Mouse (Mus musculus) MEL (cell line): ENCODE data around the gene Sptlc2. TPM values are rescaled to one million over a fixed set of nuclear protein-coding genes. Genes with fewer than 3 reads are reported as not detected.

Experiments
- DNase-seq: peaks from one replicate; pipeline ENCODE4 v3.0.0; 2011; ENCODE audit warnings: low read depth, low spot score
- H3K27ac ChIP-seq: 2 replicates; pipeline ENCODE4 v1.5.1; 2012; ENCODE audit warnings: low read depth, mild to moderate bottlenecking, control low read depth, low read length, moderate library complexity; ENCODE audit not compliant: control insufficient read depth
- H3K27me3 ChIP-seq, 2 experiments: fragments of 150-350 bp in 1 of 2; sonication (generic) in 1 of 2; 2 replicates each; pipeline ENCODE4 v1.6.1; 2012; ENCODE audit warnings: low read length in 2 of 2, mild to moderate bottlenecking in 2 of 2, improper control_type of control experiment in 1 of 2, moderate library complexity in 1 of 2; ENCODE audit not compliant: insufficient read depth in 2 of 2, control insufficient read depth in 1 of 2
- H3K36me3 ChIP-seq, 2 experiments: 2 replicates each; pipeline ENCODE4 v1.6.1; 2012 to 2014; ENCODE audit warnings: low read length in 2 of 2, improper control_type of control experiment in 1 of 2, inconsistent platforms in 1 of 2, mild to moderate bottlenecking in 1 of 2; ENCODE audit not compliant: insufficient read depth in 2 of 2, control insufficient read depth in 1 of 2
- H3K4me1 ChIP-seq, 2 experiments: fragments of 150-350 bp in 1 of 2; sonication (generic) in 1 of 2; 2 replicates each; pipeline ENCODE4 v1.6.1; 2012; ENCODE audit warnings: low read length in 2 of 2, improper control_type of control experiment in 1 of 2, mild to moderate bottlenecking in 1 of 2; ENCODE audit not compliant: insufficient read depth in 2 of 2, control insufficient read depth in 1 of 2
- H3K4me3 ChIP-seq, 2 experiments: fragments of 150-350 bp in 1 of 2; sonication (generic) in 1 of 2; 2 replicates each; pipeline ENCODE4 v1.5.1; 2012; ENCODE audit warnings: low read depth in 2 of 2, low read length in 2 of 2, mild to moderate bottlenecking in 2 of 2, moderate library complexity in 2 of 2, control low read depth in 1 of 2, improper control_type of control experiment in 1 of 2; ENCODE audit not compliant: control insufficient read depth in 1 of 2, insufficient read depth in 1 of 2
- H3K79me2 ChIP-seq: 2 replicates; pipeline ENCODE4 v1.6.1; 2012; ENCODE audit warnings: mild to moderate bottlenecking, low read length, moderate library complexity; ENCODE audit not compliant: control insufficient read depth, poor library complexity, insufficient read depth
- H3K9ac ChIP-seq: 2 replicates; pipeline ENCODE4 v1.6.1; 2012; ENCODE audit warnings: low read depth, mild to moderate bottlenecking, control low read depth, low read length, moderate library complexity; ENCODE audit not compliant: control insufficient read depth, poor library complexity, severe bottlenecking
- H3K9me3 ChIP-seq: fragments of 150-350 bp; sonication (generic); replicated peaks from 2 replicates; pipeline ENCODE4 v1.6.1; 2012; ENCODE audit warnings: mild to moderate bottlenecking, low read length, improper control_type of control experiment, moderate library complexity; ENCODE audit not compliant: insufficient read depth
- BHLHE40 ChIP-seq: IDR thresholded peaks from 2 replicates; pipeline ENCODE4 v1.6.1; 2012; ENCODE audit warnings: low read depth, mild to moderate bottlenecking, inconsistent platforms, low read length, improper control_type of control experiment, borderline replicate concordance
- CHD1 ChIP-seq: IDR thresholded peaks from 2 replicates; pipeline ENCODE4 v1.6.1; 2012; ENCODE audit warnings: low read depth, mild to moderate bottlenecking, inconsistent platforms, low read length, improper control_type of control experiment
- CHD2 ChIP-seq: IDR thresholded peaks from 2 replicates; pipeline ENCODE4 v1.6.1; 2011; ENCODE audit warnings: low read length, improper control_type of control experiment
- CTCF ChIP-seq, 3 experiments: IDR thresholded peaks in 2 of 3; conservative IDR thresholded peaks in 1 of 3; 2 replicates each; pipeline ENCODE4 v1.5.1; 2011 to 2012; ENCODE audit warnings: low read length in 3 of 3, low read depth in 2 of 3, mild to moderate bottlenecking in 2 of 3, improper control_type of control experiment in 1 of 3, inconsistent platforms in 1 of 3, mixed read lengths in 1 of 3, moderate library complexity in 1 of 3; ENCODE audit not compliant: control insufficient read depth in 1 of 3, insufficient read depth in 1 of 3, poor library complexity in 1 of 3, severe bottlenecking in 1 of 3
- ELF1 ChIP-seq: IDR thresholded peaks from 2 replicates; pipeline ENCODE4 v1.6.1; 2014; ENCODE audit warnings: low read depth, mild to moderate bottlenecking, inconsistent platforms, low read length, improper control_type of control experiment, moderate library complexity
- EP300 ChIP-seq, 2 experiments: IDR thresholded peaks; 2 replicates each; pipeline ENCODE4 v1.6.1; 2011; ENCODE audit warnings: improper control_type of control experiment in 2 of 2, low read length in 2 of 2, low read depth in 1 of 2, mild to moderate bottlenecking in 1 of 2
- ETS1 ChIP-seq: IDR thresholded peaks from 2 replicates; pipeline ENCODE4 v1.6.1; 2012; ENCODE audit warnings: low read depth, mild to moderate bottlenecking, inconsistent platforms, low read length, improper control_type of control experiment, moderate library complexity
- GATA1 ChIP-seq: IDR thresholded peaks from 2 replicates; pipeline ENCODE4 v1.6.1; 2011; ENCODE audit warnings: low read depth, low read length, improper control_type of control experiment
- HCFC1 ChIP-seq: IDR thresholded peaks from 2 replicates; pipeline ENCODE4 v1.6.1; 2012; ENCODE audit warnings: low read depth, mild to moderate bottlenecking, inconsistent platforms, low read length, improper control_type of control experiment, moderate library complexity
- KAT2A ChIP-seq: conservative IDR thresholded peaks from 2 replicates; pipeline ENCODE4 v1.6.1; 2012; ENCODE audit warnings: low read depth, low read length, improper control_type of control experiment, inconsistent platforms
- MAFK ChIP-seq: IDR thresholded peaks from 2 replicates; pipeline ENCODE4 v1.6.1; 2011; ENCODE audit warnings: low read depth, mild to moderate bottlenecking, low read length, improper control_type of control experiment, borderline replicate concordance
- MAX ChIP-seq: IDR thresholded peaks from 2 replicates; pipeline ENCODE4 v1.6.1; 2011; ENCODE audit warnings: low read length, improper control_type of control experiment
- MAZ ChIP-seq: IDR thresholded peaks from 2 replicates; pipeline ENCODE4 v1.6.1; 2012; ENCODE audit warnings: low read depth, mild to moderate bottlenecking, inconsistent platforms, low read length, improper control_type of control experiment
- MXI1 ChIP-seq: IDR thresholded peaks from 2 replicates; pipeline ENCODE4 v1.6.1; 2011; ENCODE audit warnings: mild to moderate bottlenecking, low read depth, low read length, improper control_type of control experiment
- MYC ChIP-seq: IDR thresholded peaks from 2 replicates; pipeline ENCODE4 v1.6.1; 2011; ENCODE audit warnings: low read depth, mild to moderate bottlenecking, low read length, improper control_type of control experiment, moderate library complexity
- NELFE ChIP-seq: IDR thresholded peaks from 2 replicates; pipeline ENCODE4 v1.6.1; 2011; ENCODE audit warnings: low read depth, low read length, improper control_type of control experiment
- NRF1 ChIP-seq: IDR thresholded peaks from 2 replicates; pipeline ENCODE4 v1.6.1; 2014; ENCODE audit warnings: low read depth, mild to moderate bottlenecking, inconsistent platforms, low read length, improper control_type of control experiment, moderate library complexity; ENCODE audit not compliant: poor library complexity, insufficient read depth, severe bottlenecking
- POLR2A ChIP-seq, 2 experiments: IDR thresholded peaks; 2 replicates each; pipeline ENCODE4 v1.6.1; 2011 to 2012; ENCODE audit warnings: low read length in 2 of 2, mild to moderate bottlenecking in 2 of 2, control low read depth in 1 of 2, improper control_type of control experiment in 1 of 2, low read depth in 1 of 2, moderate library complexity in 1 of 2; ENCODE audit not compliant: control insufficient read depth in 1 of 2, insufficient read depth in 1 of 2, poor library complexity in 1 of 2
- POLR2AphosphoS2 ChIP-seq: IDR thresholded peaks from 2 replicates; pipeline ENCODE4 v1.6.1; 2011; ENCODE audit warnings: low read length, improper control_type of control experiment
- POLR2AphosphoS5 ChIP-seq: IDR thresholded peaks from 2 replicates; pipeline ENCODE4 v1.6.1; 2012; ENCODE audit warnings: low read depth, borderline replicate concordance, mild to moderate bottlenecking, inconsistent platforms, low read length, moderate library complexity, mixed read lengths
- RCOR1 ChIP-seq: IDR thresholded peaks from 2 replicates; pipeline ENCODE4 v1.6.1; 2012; ENCODE audit warnings: low read depth, mild to moderate bottlenecking, inconsistent platforms, low read length, improper control_type of control experiment
- SIN3A ChIP-seq: IDR thresholded peaks from 2 replicates; pipeline ENCODE4 v1.6.1; 2012; ENCODE audit warnings: low read length, improper control_type of control experiment, inconsistent platforms
- SMC3 ChIP-seq: IDR thresholded peaks from 2 replicates; pipeline ENCODE4 v1.6.1; 2011; ENCODE audit warnings: low read depth, low read length, improper control_type of control experiment
- TAL1 ChIP-seq: IDR thresholded peaks from 2 replicates; pipeline ENCODE4 v1.6.1; 2012; ENCODE audit warnings: mild to moderate bottlenecking, inconsistent platforms, low read length, moderate library complexity, mixed read lengths
- TBP ChIP-seq: IDR thresholded peaks from 2 replicates; pipeline ENCODE4 v1.8.0; 2011; ENCODE audit warnings: low read depth, low read length, improper control_type of control experiment
- TCF12 ChIP-seq: IDR thresholded peaks from 2 replicates; pipeline ENCODE4 v1.6.1; 2014; ENCODE audit warnings: low read depth, mild to moderate bottlenecking, inconsistent platforms, low read length, improper control_type of control experiment, moderate library complexity
- UBTF ChIP-seq: IDR thresholded peaks from 2 replicates; pipeline ENCODE4 v1.6.1; 2012; ENCODE audit warnings: low read depth, mild to moderate bottlenecking, inconsistent platforms, low read length, improper control_type of control experiment, moderate library complexity, borderline replicate concordance; ENCODE audit not compliant: insufficient read depth
- USF1 ChIP-seq: IDR thresholded peaks from 2 replicates; pipeline ENCODE4 v1.6.1; 2014; ENCODE audit warnings: low read depth, mild to moderate bottlenecking, inconsistent platforms, low read length, improper control_type of control experiment, moderate library complexity
- ZMIZ1 ChIP-seq: IDR thresholded peaks from 2 replicates; pipeline ENCODE4 v1.6.1; 2012; ENCODE audit warnings: low read depth, mild to moderate bottlenecking, inconsistent platforms, low read length, improper control_type of control experiment, moderate library complexity
- ZNF384 ChIP-seq: IDR thresholded peaks from 2 replicates; pipeline ENCODE4 v1.6.1; 2012; ENCODE audit warnings: low read depth, mild to moderate bottlenecking, inconsistent platforms, low read length, improper control_type of control experiment
- polyA plus RNA-seq, 2 experiments: library from polyadenylated mRNA; stranded (reverse) in 1 of 2; unstranded in 1 of 2; fragments of >175 nt in 1 of 2; fragments of >200 nt in 1 of 2; gene quantifications; 2 replicates each; pipeline versions ENCODE4 v1.2.1 to v1.2.4; 2012; ENCODE audit warnings: low replicate concordance in 2 of 2, low read depth in 1 of 2; ENCODE audit not compliant: insufficient read length in 2 of 2, insufficient read depth in 1 of 2, missing spikeins in 1 of 2
- total RNA-seq: library from RNA; depleted of rRNA; stranded (reverse); fragments of 300-350 nt; gene quantifications from 2 replicates; pipeline ENCODE4 v1.2.3, GENCODE M21; 2012; rRNA removed

Gene Sptlc2
- total RNA-seq (61.6 and 64.6 TPM in 2 replicates), polyA plus RNA-seq (10 to 100 TPM in 1 of 2 experiments, not detected in 1; 75.9 TPM)

GRCm38 (mm10) chr12:87388122-87388774, at the start of gene Sptlc2:
Gene Sptlc2 (minus strand): TSS chr12:87388355.
- Histone ChIP-seq H3K9ac (peak within 1 kb of the TSS; percentile 91), H3K27ac (peak within 1 kb of the TSS; percentile 40; the same call in 1 of the 2 replicates), H3K9me3 (no peaks in the 10 kb centered on the region), H3K36me3 (peaks cover 0 to 10% of the 10 kb centered on the region in 2 experiments; a peak in 3 of 4 replicates), H3K27me3 (no peaks in the 10 kb centered on the region), H3K4me1 (peaks cover 0 to 4% of the 10 kb centered on the region in 2 experiments; a peak in 1 of 4 replicates), H3K4me3 (peak within 1 kb of the TSS; percentile 94 to 95), H3K79me2 (peaks cover 23% of the 10 kb centered on the region)
- peak; percentile 99 for DNase-seq
- no peak for TF ChIP-seq MYC
- TF ChIP-seq TCF12, result 0 out of 2 replicates have a peak, but pooled peaks have one; percentile 39
- no peak for TF ChIP-seq MAFK
- no peak for TF ChIP-seq RCOR1
- no peak for TF ChIP-seq GATA1
- no peak for TF ChIP-seq TAL1
- no peak for TF ChIP-seq UBTF
- TF ChIP-seq HCFC1, result peak; percentile 81
- TF ChIP-seq POLR2AphosphoS5, result no peak
- peak; percentile 74; the same call in 1 of the 2 replicates for TF ChIP-seq TBP
- no peak for TF ChIP-seq MXI1
- TF ChIP-seq MAX, result no peak
- TF ChIP-seq CHD2, result peak; percentile 76
- 0 out of 2 replicates have a peak, but pooled peaks have one; percentile 31 for TF ChIP-seq ETS1
- TF ChIP-seq USF1, result peak; percentile 57
- no peak; the same call in 1 of the 2 replicates for TF ChIP-seq BHLHE40
- TF ChIP-seq CTCF (IDR thresholded peaks at IDR 0.05 in 2 of 3, conservative IDR thresholded peaks at IDR 0.05 in 1 of 3; ENCODE audit: control insufficient read depth in 1 of 3, insufficient read depth in 1 of 3, low read depth in 2 of 3, low read length in 3 of 3, poor library complexity in 1 of 3, severe bottlenecking in 1 of 3), result no peak
- peak; percentile 81 for TF ChIP-seq SIN3A
- peak; percentile 86 to 89 for TF ChIP-seq POLR2A (IDR thresholded peaks at IDR 0.05; ENCODE audit: control insufficient read depth in 1 of 2, insufficient read depth in 1 of 2, low read depth in 1 of 2, low read length in 2 of 2, poor library complexity in 1 of 2)
- peak; percentile 76 for TF ChIP-seq POLR2AphosphoS2
- TF ChIP-seq KAT2A, result no peak; the same call in 1 of the 2 replicates
- no peak for TF ChIP-seq EP300 (IDR thresholded peaks at IDR 0.05; ENCODE audit: low read depth in 1 of 2, low read length in 2 of 2)
- no peak for TF ChIP-seq CHD1
- peak; percentile 84 for TF ChIP-seq ELF1
- peak; percentile 66; the same call in 1 of the 2 replicates for TF ChIP-seq MAZ
- peak; percentile 63 for TF ChIP-seq NELFE
- no peak for TF ChIP-seq SMC3
- TF ChIP-seq ZMIZ1, result peak; percentile 20; the same call in 1 of the 2 replicates
- TF ChIP-seq ZNF384, result peak; percentile 19; the same call in 1 of the 2 replicates
- no peak for TF ChIP-seq NRF1
